Comparison of ENCODE assay signal across 11 mouse cellular contexts in genomic region chr3:73055399-73056043, GRCm38 (mm10). TPM values are rescaled to one million over a fixed set of nuclear protein-coding genes. Genes with fewer than 3 reads are reported as not detected.
DNase-seq lines count a peak whose midpoint lies in the region; ATAC-seq and TF ChIP-seq lines count a peak whose summit lies in the region.
"Had no signal": no experiment of that assay in that cellular context is flagged by ENCODE, and none has a peak within 500 bp of the region (broad histone marks: within the 10 kb centered on the region; RNA-seq: fewer than 3 reads in every experiment).

No protein-coding gene starts in this region.

- no peak for ATAC-seq in embryonic facial prominence, embryonic 14.5 days (ENCODE audit: low read depth)
- ATAC-seq in midbrain, postnatal 0 days (ENCODE audit: low FRiP score) = no peak

- no peaks in the 10 kb centered on the region for H3K9me3 ChIP-seq in embryonic facial prominence, embryonic 14.5 days (ENCODE audit: control insufficient read depth, low read length)
- H3K9me3 ChIP-seq in hindbrain, embryonic 10.5 days = no peaks in the 10 kb centered on the region
- no peaks in the 10 kb centered on the region for H3K9me3 ChIP-seq in midbrain, postnatal 0 days (ENCODE audit: low read length)

- TF ChIP-seq CTCF in midbrain, postnatal 0 days (IDR thresholded peaks at IDR 0.05) = no peak

- H3K27ac ChIP-seq in embryonic facial prominence, embryonic 14.5 days (replicated peaks; ENCODE audit: low read depth, low read length) = no peak overlapping the region
- no peak overlapping the region for H3K27ac ChIP-seq in hindbrain, embryonic 10.5 days
- peak overlapping the region; percentile 57 for H3K27ac ChIP-seq in midbrain, postnatal 0 days (ENCODE audit: low read depth, low read length)
- H3K27ac ChIP-seq: heart, adult 2 months had no signal

- H3K27me3 ChIP-seq in embryonic facial prominence, embryonic 14.5 days (replicated peaks; ENCODE audit: control insufficient read depth, insufficient read depth, low read length) = peaks cover 48% of the 10 kb centered on the region
- H3K27me3 ChIP-seq in hindbrain, embryonic 10.5 days (ENCODE audit: insufficient read depth, poor library complexity, severe bottlenecking) = peaks cover 52% of the 10 kb centered on the region
- H3K27me3 ChIP-seq in midbrain, postnatal 0 days (ENCODE audit: insufficient read depth, low read length) = no peaks in the 10 kb centered on the region

- H3K9ac ChIP-seq in embryonic facial prominence, embryonic 14.5 days (ENCODE audit: low read depth, low read length) = no peak overlapping the region
- H3K9ac ChIP-seq in midbrain, postnatal 0 days (replicated peaks; ENCODE audit: low read length, poor library complexity, severe bottlenecking) = peak overlapping the region; percentile 63

- H3K4me2 ChIP-seq in embryonic facial prominence, embryonic 14.5 days (ENCODE audit: low read depth, low read length) = peak overlapping the region; percentile 24; the same call in 1 of the 2 replicates
- H3K4me2 ChIP-seq in midbrain, postnatal 0 days (ENCODE audit: low read depth, low read length, poor library complexity, severe bottlenecking) = peak overlapping the region; percentile 55

- H3K36me3 ChIP-seq in embryonic facial prominence, embryonic 14.5 days (ENCODE audit: control insufficient read depth, insufficient read depth, low read length) = no peaks in the 10 kb centered on the region
- no peaks in the 10 kb centered on the region for H3K36me3 ChIP-seq in hindbrain, embryonic 10.5 days
- H3K36me3 ChIP-seq in midbrain, postnatal 0 days (ENCODE audit: insufficient read depth, low read length) = 0 out of 2 replicates have a peak, but pooled peaks cover under 1% of the 10 kb centered on the region

- 32% methylated on average over 7 of the region's 7 CpGs for WGBS in embryonic facial prominence, embryonic 14.5 days
- 25% methylated on average over 7 of the region's 7 CpGs for WGBS in hindbrain, embryonic 10.5 days
- 32% methylated on average over 7 of the region's 7 CpGs for WGBS in midbrain, postnatal 0 days

- no peak overlapping the region for H3K4me3 ChIP-seq in embryonic facial prominence, embryonic 14.5 days (ENCODE audit: low read depth, low read length)
- peak overlapping the region; percentile 24; the same call in 1 of the 2 replicates for H3K4me3 ChIP-seq in hindbrain, embryonic 10.5 days
- peak overlapping the region; percentile 71 for H3K4me3 ChIP-seq in midbrain, postnatal 0 days (ENCODE audit: low read depth, low read length)
- H3K4me3 ChIP-seq: heart, adult 2 months had no signal

- peaks cover 5% of the 10 kb centered on the region; the same call in 1 of the 2 replicates for H3K4me1 ChIP-seq in embryonic facial prominence, embryonic 14.5 days (ENCODE audit: control insufficient read depth, insufficient read depth, low read length)
- H3K4me1 ChIP-seq in hindbrain, embryonic 10.5 days (replicated peaks) = peaks cover 16% of the 10 kb centered on the region
- H3K4me1 ChIP-seq in midbrain, postnatal 0 days (ENCODE audit: insufficient read depth, low read length) = no peaks in the 10 kb centered on the region

- DNase-seq in layer of hippocampus, postnatal 10 days (ENCODE audit: low spot score in 2 of 2) = peak; percentile 22 to 32
- DNase-seq in layer of hippocampus, adult 8-10 months (ENCODE audit: low spot score in 2 of 2) = no peak
- DNase-seq in embryonic facial prominence, embryonic 14.5 days (ENCODE audit: low spot score) = no peak
- DNase-seq in hindbrain, embryonic 10.5 days (ENCODE audit: low spot score) = no peak
- no peak for DNase-seq in midbrain, postnatal 0 days (ENCODE audit: low spot score)
- DNase-seq in adrenal gland, adult (ENCODE audit: inconsistent age in 2 of 2, low spot score in 1 of 2) = no peak
- no peak for DNase-seq in frontal cortex, postnatal 10 days (ENCODE audit: low spot score in 2 of 2)
- DNase-seq: heart, adult 2 months; lung, adult 18-20 months; thymus, postnatal 4 days had no signal

RNA-seq across cellular contexts. Expression of gene Slitrk3, which starts 2.1 kb away (rescaled TPM):
- 10 to 100 TPM; 79.3 to 83.3 TPM for total RNA-seq in layer of hippocampus, postnatal 10 days (2021)
- total RNA-seq in layer of hippocampus, adult 8-10 months (2022) = 10 to 100 TPM; 80.8 to 94.0 (median 87.9) TPM
- 1.7 and 1.8 TPM in 2 replicates for polyA plus RNA-seq in embryonic facial prominence, embryonic 14.5 days (2014; fragmentation: Nextera tagmentation; extraction: Ambion mirVana)
- polyA plus RNA-seq in hindbrain, embryonic 10.5 days (2016; fragmentation: Nextera tagmentation; extraction: Ambion mirVana) = 0.71 and 1.8 TPM in 2 replicates
- 31.9 and 38.8 TPM in 2 replicates for total RNA-seq in midbrain, postnatal 0 days (2014; rRNA removed)
- 22.4 and 23.0 TPM in 2 replicates for polyA plus RNA-seq in midbrain, postnatal 0 days (2015; fragmentation: Nextera tagmentation; extraction: Ambion mirVana)
- total RNA-seq: heart, adult 2 months had no signal
- polyA plus RNA-seq: heart, adult 2 months; spleen, adult 2 months had no signal

Comparison
In these comparisons a context has a peak if more than half of its experiments do, and no peak if none do; other contexts are left out.
1. DNase-seq: peak in layer of hippocampus, postnatal 10 days (2 of 2); none in layer of hippocampus, adult 8-10 months (0 of 2), embryonic facial prominence, embryonic 14.5 days (single experiment), hindbrain, embryonic 10.5 days (single experiment), midbrain, postnatal 0 days (single experiment), adrenal gland, adult (0 of 2) and frontal cortex, postnatal 10 days (0 of 2).